Mouse (Mus musculus): Measurements from ENCODE around the gene Gm20683.

- TF ChIP-seq CTCF (IDR thresholded peaks at IDR 0.05; ENCODE audit: low read depth) (no peak), EP300 (IDR thresholded peaks at IDR 0.05; ENCODE audit: low read depth) (no peak)
Observed at GRCm38 (mm10) chr17:25865288-25865687, 23.7 kb upstream of the Gm20683 start.
